Mouse (Mus musculus) CH12.LX (cell line): ENCODE measurements at regions not wholly inside any gene's neighbourhood (a gene's known extent, or its start where the extent isn't known, plus 50 kb on each side); places are given as distances from the start of the nearest gene placed in this dataset.

Experiments
- CHD2 ChIP-seq: IDR thresholded peaks from 2 replicates; pipeline ENCODE4 v1.6.1; 2011; ENCODE audit warnings: low read length, improper control_type of control experiment
- MAFK ChIP-seq: IDR thresholded peaks from 2 replicates; pipeline ENCODE4 v1.6.1; 2011; ENCODE audit warnings: low read length, improper control_type of control experiment; ENCODE audit not compliant: insufficient replicate concordance

DNA sequence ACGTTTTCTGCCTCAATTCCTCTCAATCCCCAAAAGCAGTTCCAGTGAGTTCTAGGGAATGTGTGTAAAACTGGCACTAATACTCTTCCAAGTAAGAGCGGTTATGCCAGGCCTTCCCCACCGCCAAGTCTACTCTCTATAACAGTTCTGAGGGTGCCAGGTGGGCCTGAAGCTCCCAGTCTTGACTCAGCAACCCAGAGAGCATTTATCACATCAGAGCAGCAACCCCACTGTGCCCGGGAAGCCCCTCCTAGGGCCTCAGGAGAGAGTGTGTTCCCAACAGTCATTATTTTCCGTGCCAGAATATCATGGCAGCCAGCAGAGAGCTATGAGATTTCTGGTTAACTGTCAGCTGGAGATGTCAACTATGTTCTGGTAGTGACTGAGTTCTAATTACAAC is 169.1 kb downstream of the Galc start:
- no peak for TF ChIP-seq MAFK
- TF ChIP-seq CHD2 = no peak
